Mouse (Mus musculus) midbrain, embryonic 14.5 days (tissue): ENCODE data around the gene Map4k3. TPM values are rescaled to one million over a fixed set of nuclear protein-coding genes. Genes with fewer than 3 reads are reported as not detected.

Source experiments
- ATAC-seq: fragments of 200-750 bp; cut with Nextera tagmentation; 2 replicates; pipeline ENCODE4 v1.8.0; 2017; ENCODE audit warnings: moderate number of reproducible peaks, moderate library complexity; ENCODE audit not compliant: low FRiP score, low TSS enrichment
- DNase-seq: peaks from one replicate; pipeline ENCODE4 v3.0.0-alpha.2; 2015
- H3K27ac ChIP-seq: fragments of 300-500 bp; sonication (generic); replicated peaks from 2 replicates; pipeline ENCODE4 v1.5.1; 2014; ENCODE audit warnings: mild to moderate bottlenecking, low read depth, low read length, moderate library complexity
- H3K27me3 ChIP-seq: fragments of 300-500 bp; sonication (generic); 2 replicates; pipeline ENCODE4 v1.6.1; 2014; ENCODE audit warnings: low read length, control low read depth, mixed read lengths; ENCODE audit not compliant: control insufficient read depth, insufficient read depth
- H3K36me3 ChIP-seq: fragments of 300-500 bp; sonication (generic); 2 replicates; pipeline ENCODE4 v1.6.1; 2014; ENCODE audit warnings: low read length, control low read depth; ENCODE audit not compliant: control insufficient read depth, insufficient read depth
- H3K4me1 ChIP-seq: fragments of 300-500 bp; sonication (generic); 2 replicates; pipeline ENCODE4 v1.6.1; 2014; ENCODE audit warnings: mild to moderate bottlenecking, antibody characterized with exemption, low read length, control low read depth; ENCODE audit not compliant: control insufficient read depth, insufficient read depth
- H3K4me2 ChIP-seq: fragments of 300-500 bp; sonication (generic); 2 replicates; pipeline ENCODE4 v1.6.1; 2014; ENCODE audit warnings: mild to moderate bottlenecking, low read length, moderate library complexity
- H3K4me3 ChIP-seq: fragments of 300-500 bp; sonication (generic); replicated peaks from 2 replicates; pipeline ENCODE4 v1.5.1; 2014; ENCODE audit warnings: low read depth, low read length
- H3K9ac ChIP-seq: fragments of 300-500 bp; sonication (generic); replicated peaks from 2 replicates; pipeline ENCODE4 v1.6.1; 2014; ENCODE audit warnings: mild to moderate bottlenecking, low read length, moderate library complexity
- H3K9me3 ChIP-seq: fragments of 300-500 bp; sonication (generic); 2 replicates; pipeline ENCODE4 v1.6.1; 2016; ENCODE audit warnings: low read length, control low read depth, mixed read lengths; ENCODE audit not compliant: control insufficient read depth
- WGBS: fragments of 180-500 bp; shearing (Covaris S2); extraction: QIAGEN DNeasy Blood & Tissue Kit; methylation state at CpG from one replicate; pipeline ENCODE4 v1.1.7; 2014; 5-methylcytosine and 5-hydroxymethylcytosine counted together
- polyA plus RNA-seq: library from polyadenylated mRNA; unstranded; fragments of >200 nt; fragmentation: Nextera tagmentation; extraction: Ambion mirVana; gene quantifications from 2 replicates; pipeline ENCODE4 v1.2.1, GENCODE M21; 2014

Map4k3 gene
- polyA plus RNA-seq, 1 experiment from 2014 or later: 39.7 TPM

- 79% methylated on average over 14 of the region's 14 CpGs for WGBS
- Histone ChIP-seq H3K36me3 (0 out of 2 replicates have a peak, but pooled peaks cover 2% of the 10 kb centered on the region), H3K27ac (no peak overlapping the region), H3K4me1 (no peaks in the 10 kb centered on the region), H3K27me3 (no peaks in the 10 kb centered on the region), H3K4me2 (no peak overlapping the region), H3K9ac (no peak overlapping the region), H3K9me3 (no peaks in the 10 kb centered on the region), H3K4me3 (no peak overlapping the region)
- ATAC-seq: no peak
- DNase-seq: no peak
Observed at GRCm38 (mm10) chr17:80558583-80558982, 169.7 kb downstream of the Map4k3 start.

- H3K9me3 ChIP-seq: no peaks in the 10 kb centered on the region
- no peaks in the 10 kb centered on the region for H3K27me3 ChIP-seq
- H3K9ac ChIP-seq: no peak overlapping the region
- ATAC-seq (no peak), DNase-seq (no peak)
- H3K36me3 ChIP-seq: 0 out of 2 replicates have a peak, but pooled peaks cover 2% of the 10 kb centered on the region
- H3K4me3 ChIP-seq: no peak overlapping the region
- 94% methylated on average over 5 of the region's 5 CpGs for WGBS
- no peak overlapping the region for H3K27ac ChIP-seq
- no peak overlapping the region for H3K4me2 ChIP-seq
- H3K4me1 ChIP-seq: no peaks in the 10 kb centered on the region
Observed at GRCm38 (mm10) chr17:80557461-80557860, 170.8 kb downstream of the Map4k3 start.

- WGBS: 2% methylated on average over 35 of the region's 35 CpGs
- peak overlapping the region; percentile 60 for H3K9ac ChIP-seq
- no peaks in the 10 kb centered on the region for H3K27me3 ChIP-seq
- peak overlapping the region; percentile 52 for H3K4me2 ChIP-seq
- peak overlapping the region; percentile 80 for H3K27ac ChIP-seq
- H3K36me3 ChIP-seq: 0 out of 2 replicates have a peak, but pooled peaks cover 2% of the 10 kb centered on the region
- DNase-seq (peak; percentile 96), ATAC-seq (peak; percentile 89)
- no peaks in the 10 kb centered on the region for H3K9me3 ChIP-seq
- H3K4me3 ChIP-seq: peak overlapping the region; percentile 55
- no peaks in the 10 kb centered on the region for H3K4me1 ChIP-seq
Observed at GRCm38 (mm10) chr17:80553318-80554270, 174.7 kb downstream of the Map4k3 start.

GRCm38 (mm10) chr17:80552653-80553052, 175.6 kb downstream of the Map4k3 start:
- no peak overlapping the region for H3K4me3 ChIP-seq
- 0 out of 2 replicates have a peak, but pooled peaks cover 2% of the 10 kb centered on the region for H3K36me3 ChIP-seq
- H3K4me1 ChIP-seq: no peaks in the 10 kb centered on the region
- no peak for ATAC-seq
- H3K27ac ChIP-seq: peak overlapping the region; percentile 80; the same call in 1 of the 2 replicates
- no peaks in the 10 kb centered on the region for H3K9me3 ChIP-seq
- H3K27me3 ChIP-seq: no peaks in the 10 kb centered on the region
- no peak overlapping the region for H3K9ac ChIP-seq
- 89% methylated on average over 4 of the region's 4 CpGs for WGBS
- peak overlapping the region; percentile 52 for H3K4me2 ChIP-seq
- DNase-seq: no peak

- Histone ChIP-seq H3K4me2 (no peak overlapping the region), H3K4me3 (no peak overlapping the region), H3K4me1 (no peaks in the 10 kb centered on the region), H3K9ac (no peak overlapping the region), H3K27me3 (no peaks in the 10 kb centered on the region), H3K27ac (no peak overlapping the region), H3K36me3 (no peaks in the 10 kb centered on the region), H3K9me3 (no peaks in the 10 kb centered on the region)
- ATAC-seq (no peak), DNase-seq (no peak)
- 82% methylated on average over 15 of the region's 15 CpGs for WGBS
Observed at GRCm38 (mm10) chr17:80550981-80551380, 177.3 kb downstream of the Map4k3 start.

- Histone ChIP-seq H3K4me3 (no peak overlapping the region), H3K9me3 (no peaks in the 10 kb centered on the region), H3K36me3 (no peaks in the 10 kb centered on the region), H3K4me2 (no peak overlapping the region), H3K4me1 (no peaks in the 10 kb centered on the region), H3K9ac (no peak overlapping the region), H3K27ac (no peak overlapping the region), H3K27me3 (no peaks in the 10 kb centered on the region)
- ATAC-seq: no peak
- DNase-seq: no peak
- 87% methylated on average over 2 of the region's 2 CpGs for WGBS
Observed at GRCm38 (mm10) chr17:80546846-80547245, 181.4 kb downstream of the Map4k3 start.

- Histone ChIP-seq H3K4me1 (no peaks in the 10 kb centered on the region), H3K9ac (no peak overlapping the region), H3K27me3 (no peaks in the 10 kb centered on the region), H3K36me3 (no peaks in the 10 kb centered on the region), H3K4me2 (no peak overlapping the region), H3K27ac (no peak overlapping the region), H3K4me3 (no peak overlapping the region), H3K9me3 (no peaks in the 10 kb centered on the region)
- ATAC-seq: no peak
- no peak for DNase-seq
- WGBS: 93% methylated on average over 8 of the region's 8 CpGs
Observed at GRCm38 (mm10) chr17:80546227-80546626, 182.1 kb downstream of the Map4k3 start.

- 92% methylated on average over 20 of the region's 20 CpGs for WGBS
- H3K9me3 ChIP-seq: no peaks in the 10 kb centered on the region
- DNase-seq (no peak), ATAC-seq (no peak)
- no peak overlapping the region for H3K4me2 ChIP-seq
- no peaks in the 10 kb centered on the region for H3K36me3 ChIP-seq
- H3K27me3 ChIP-seq: no peaks in the 10 kb centered on the region
- no peak overlapping the region for H3K27ac ChIP-seq
- H3K4me1 ChIP-seq: no peaks in the 10 kb centered on the region
- H3K9ac ChIP-seq: no peak overlapping the region
- H3K4me3 ChIP-seq: no peak overlapping the region
Observed at GRCm38 (mm10) chr17:80543646-80544045, 184.6 kb downstream of the Map4k3 start.

- Histone ChIP-seq H3K9me3 (no peaks in the 10 kb centered on the region; the same call in 1 of the 2 replicates), H3K4me1 (no peaks in the 10 kb centered on the region), H3K36me3 (no peaks in the 10 kb centered on the region), H3K4me3 (no peak overlapping the region), H3K9ac (no peak overlapping the region), H3K27ac (no peak overlapping the region), H3K27me3 (no peaks in the 10 kb centered on the region), H3K4me2 (no peak overlapping the region)
- WGBS: 61% methylated on average over 6 of the region's 6 CpGs
- DNase-seq: no peak
- no peak for ATAC-seq
Observed at GRCm38 (mm10) chr17:80537136-80537535, 191.1 kb downstream of the Map4k3 start.
